Mouse (Mus musculus) MEL (cell line): ENCODE measurements around the gene Ptprj. TPM values are rescaled to one million over a fixed set of nuclear protein-coding genes. Genes with fewer than 3 reads are reported as not detected.

Source experiments
- DNase-seq: peaks from one replicate; pipeline ENCODE4 v3.0.0; 2011; ENCODE audit warnings: low read depth, low spot score
- H3K27ac ChIP-seq: 2 replicates; pipeline ENCODE4 v1.5.1; 2012; ENCODE audit warnings: low read depth, mild to moderate bottlenecking, control low read depth, low read length, moderate library complexity; ENCODE audit not compliant: control insufficient read depth
- H3K27me3 ChIP-seq, 2 experiments: fragments of 150-350 bp in 1 of 2; sonication (generic) in 1 of 2; 2 replicates each; pipeline ENCODE4 v1.6.1; 2012; ENCODE audit warnings: low read length in 2 of 2, mild to moderate bottlenecking in 2 of 2, improper control_type of control experiment in 1 of 2, moderate library complexity in 1 of 2; ENCODE audit not compliant: insufficient read depth in 2 of 2, control insufficient read depth in 1 of 2
- H3K36me3 ChIP-seq, 2 experiments: 2 replicates each; pipeline ENCODE4 v1.6.1; 2012 to 2014; ENCODE audit warnings: low read length in 2 of 2, improper control_type of control experiment in 1 of 2, inconsistent platforms in 1 of 2, mild to moderate bottlenecking in 1 of 2; ENCODE audit not compliant: insufficient read depth in 2 of 2, control insufficient read depth in 1 of 2
- H3K4me1 ChIP-seq, 2 experiments: fragments of 150-350 bp in 1 of 2; sonication (generic) in 1 of 2; 2 replicates each; pipeline ENCODE4 v1.6.1; 2012; ENCODE audit warnings: low read length in 2 of 2, improper control_type of control experiment in 1 of 2, mild to moderate bottlenecking in 1 of 2; ENCODE audit not compliant: insufficient read depth in 2 of 2, control insufficient read depth in 1 of 2
- H3K4me3 ChIP-seq, 2 experiments: fragments of 150-350 bp in 1 of 2; sonication (generic) in 1 of 2; 2 replicates each; pipeline ENCODE4 v1.5.1; 2012; ENCODE audit warnings: low read depth in 2 of 2, low read length in 2 of 2, mild to moderate bottlenecking in 2 of 2, moderate library complexity in 2 of 2, control low read depth in 1 of 2, improper control_type of control experiment in 1 of 2; ENCODE audit not compliant: control insufficient read depth in 1 of 2, insufficient read depth in 1 of 2
- H3K79me2 ChIP-seq: 2 replicates; pipeline ENCODE4 v1.6.1; 2012; ENCODE audit warnings: mild to moderate bottlenecking, low read length, moderate library complexity; ENCODE audit not compliant: control insufficient read depth, poor library complexity, insufficient read depth
- H3K9ac ChIP-seq: 2 replicates; pipeline ENCODE4 v1.6.1; 2012; ENCODE audit warnings: low read depth, mild to moderate bottlenecking, control low read depth, low read length, moderate library complexity; ENCODE audit not compliant: control insufficient read depth, poor library complexity, severe bottlenecking
- H3K9me3 ChIP-seq: fragments of 150-350 bp; sonication (generic); replicated peaks from 2 replicates; pipeline ENCODE4 v1.6.1; 2012; ENCODE audit warnings: mild to moderate bottlenecking, low read length, improper control_type of control experiment, moderate library complexity; ENCODE audit not compliant: insufficient read depth
- BHLHE40 ChIP-seq: IDR thresholded peaks from 2 replicates; pipeline ENCODE4 v1.6.1; 2012; ENCODE audit warnings: low read depth, mild to moderate bottlenecking, inconsistent platforms, low read length, improper control_type of control experiment, borderline replicate concordance
- CHD1 ChIP-seq: IDR thresholded peaks from 2 replicates; pipeline ENCODE4 v1.6.1; 2012; ENCODE audit warnings: low read depth, mild to moderate bottlenecking, inconsistent platforms, low read length, improper control_type of control experiment
- CHD2 ChIP-seq: IDR thresholded peaks from 2 replicates; pipeline ENCODE4 v1.6.1; 2011; ENCODE audit warnings: low read length, improper control_type of control experiment
- CTCF ChIP-seq, 3 experiments: IDR thresholded peaks in 2 of 3; conservative IDR thresholded peaks in 1 of 3; 2 replicates each; pipeline ENCODE4 v1.5.1; 2011 to 2012; ENCODE audit warnings: low read length in 3 of 3, low read depth in 2 of 3, mild to moderate bottlenecking in 2 of 3, improper control_type of control experiment in 1 of 3, inconsistent platforms in 1 of 3, mixed read lengths in 1 of 3, moderate library complexity in 1 of 3; ENCODE audit not compliant: control insufficient read depth in 1 of 3, insufficient read depth in 1 of 3, poor library complexity in 1 of 3, severe bottlenecking in 1 of 3
- E2F4 ChIP-seq: IDR thresholded peaks from 2 replicates; pipeline ENCODE4 v1.6.1; 2011; ENCODE audit warnings: low read depth, low read length, improper control_type of control experiment, borderline replicate concordance
- GABPA ChIP-seq: IDR thresholded peaks from 2 replicates; pipeline ENCODE4 v1.6.1; 2012; ENCODE audit warnings: low read depth, mild to moderate bottlenecking, inconsistent platforms, low read length, improper control_type of control experiment, moderate library complexity
- GATA1 ChIP-seq: IDR thresholded peaks from 2 replicates; pipeline ENCODE4 v1.6.1; 2011; ENCODE audit warnings: low read depth, low read length, improper control_type of control experiment
- HCFC1 ChIP-seq: IDR thresholded peaks from 2 replicates; pipeline ENCODE4 v1.6.1; 2012; ENCODE audit warnings: low read depth, mild to moderate bottlenecking, inconsistent platforms, low read length, improper control_type of control experiment, moderate library complexity
- KAT2A ChIP-seq: conservative IDR thresholded peaks from 2 replicates; pipeline ENCODE4 v1.6.1; 2012; ENCODE audit warnings: low read depth, low read length, improper control_type of control experiment, inconsistent platforms
- MAFK ChIP-seq: IDR thresholded peaks from 2 replicates; pipeline ENCODE4 v1.6.1; 2011; ENCODE audit warnings: low read depth, mild to moderate bottlenecking, low read length, improper control_type of control experiment, borderline replicate concordance
- MAX ChIP-seq: IDR thresholded peaks from 2 replicates; pipeline ENCODE4 v1.6.1; 2011; ENCODE audit warnings: low read length, improper control_type of control experiment
- MEF2A ChIP-seq: IDR thresholded peaks from 2 replicates; pipeline ENCODE4 v1.6.1; 2014; ENCODE audit warnings: low read depth, mild to moderate bottlenecking, inconsistent platforms, low read length, improper control_type of control experiment; ENCODE audit not compliant: poor library complexity, insufficient replicate concordance, severe bottlenecking; ENCODE audit errors: extremely low read depth
- MXI1 ChIP-seq: IDR thresholded peaks from 2 replicates; pipeline ENCODE4 v1.6.1; 2011; ENCODE audit warnings: mild to moderate bottlenecking, low read depth, low read length, improper control_type of control experiment
- NELFE ChIP-seq: IDR thresholded peaks from 2 replicates; pipeline ENCODE4 v1.6.1; 2011; ENCODE audit warnings: low read depth, low read length, improper control_type of control experiment
- NRF1 ChIP-seq: IDR thresholded peaks from 2 replicates; pipeline ENCODE4 v1.6.1; 2014; ENCODE audit warnings: low read depth, mild to moderate bottlenecking, inconsistent platforms, low read length, improper control_type of control experiment, moderate library complexity; ENCODE audit not compliant: poor library complexity, insufficient read depth, severe bottlenecking
- POLR2AphosphoS2 ChIP-seq: IDR thresholded peaks from 2 replicates; pipeline ENCODE4 v1.6.1; 2011; ENCODE audit warnings: low read length, improper control_type of control experiment
- RCOR1 ChIP-seq: IDR thresholded peaks from 2 replicates; pipeline ENCODE4 v1.6.1; 2012; ENCODE audit warnings: low read depth, mild to moderate bottlenecking, inconsistent platforms, low read length, improper control_type of control experiment
- TAL1 ChIP-seq: IDR thresholded peaks from 2 replicates; pipeline ENCODE4 v1.6.1; 2012; ENCODE audit warnings: mild to moderate bottlenecking, inconsistent platforms, low read length, moderate library complexity, mixed read lengths
- TBP ChIP-seq: IDR thresholded peaks from 2 replicates; pipeline ENCODE4 v1.8.0; 2011; ENCODE audit warnings: low read depth, low read length, improper control_type of control experiment
- USF2 ChIP-seq, 2 experiments: IDR thresholded peaks; 2 replicates each; pipeline ENCODE4 v1.6.1; 2011 to 2012; ENCODE audit warnings: improper control_type of control experiment in 2 of 2, low read length in 2 of 2, borderline replicate concordance in 1 of 2, inconsistent platforms in 1 of 2, low read depth in 1 of 2, mild to moderate bottlenecking in 1 of 2; ENCODE audit not compliant: insufficient read depth in 1 of 2
- ZMIZ1 ChIP-seq: IDR thresholded peaks from 2 replicates; pipeline ENCODE4 v1.6.1; 2012; ENCODE audit warnings: low read depth, mild to moderate bottlenecking, inconsistent platforms, low read length, improper control_type of control experiment, moderate library complexity
- polyA plus RNA-seq, 2 experiments: library from polyadenylated mRNA; stranded (reverse) in 1 of 2; unstranded in 1 of 2; fragments of >175 nt in 1 of 2; fragments of >200 nt in 1 of 2; gene quantifications; 2 replicates each; pipeline versions ENCODE4 v1.2.1 to v1.2.4; 2012; ENCODE audit warnings: low replicate concordance in 2 of 2, low read depth in 1 of 2; ENCODE audit not compliant: insufficient read length in 2 of 2, insufficient read depth in 1 of 2, missing spikeins in 1 of 2
- total RNA-seq: library from RNA; depleted of rRNA; stranded (reverse); fragments of 300-350 nt; gene quantifications from 2 replicates; pipeline ENCODE4 v1.2.3, GENCODE M21; 2012

Ptprj gene
- total and polyA plus RNA-seq, 3 experiments = 6.4 to 10.2 TPM; not detected in 1

- TF ChIP-seq CHD2 = no peak
These were observed 116.7 kb downstream of the Ptprj start (continued) for GRCm38 (mm10) chr2:90463735-90464134.

GRCm38 (mm10) chr2:90462252-90462651 is 118.2 kb downstream of the Ptprj start:
- DNase-seq = no peak
- Histone ChIP-seq H3K36me3 (no peaks in the 10 kb centered on the region; a peak in 2 of 4 replicates), H3K27me3 (no peaks in the 10 kb centered on the region), H3K79me2 (no peaks in the 10 kb centered on the region), H3K9ac (no peak overlapping the region), H3K4me1 (peaks cover 0 to 3% of the 10 kb centered on the region in 2 experiments; a peak in 2 of 4 replicates), H3K27ac (no peak overlapping the region), H3K4me3 (no peak overlapping the region)
- TF ChIP-seq RCOR1 (no peak), NRF1 (no peak), MXI1 (no peak)
- TF ChIP-seq, all 39 proteins: peak for 0
- H3K9me3 ChIP-seq = no peaks in the 10 kb centered on the region

- H3K27ac ChIP-seq = no peak overlapping the region
- TF ChIP-seq CTCF (IDR thresholded peaks at IDR 0.05 in 2 of 3, conservative IDR thresholded peaks at IDR 0.05 in 1 of 3; ENCODE audit: control insufficient read depth in 1 of 3, insufficient read depth in 1 of 3, low read depth in 2 of 3, low read length in 3 of 3, poor library complexity in 1 of 3, severe bottlenecking in 1 of 3) (no peak), GABPA (no peak), MAX (no peak), TAL1 (no peak), KAT2A (no peak), BHLHE40 (no peak)
- TF ChIP-seq, all 39 proteins: peak for 0
- Histone ChIP-seq H3K27me3 (no peaks in the 10 kb centered on the region), H3K4me3 (no peak overlapping the region), H3K79me2 (no peaks in the 10 kb centered on the region), H3K9me3 (no peaks in the 10 kb centered on the region), H3K36me3 (no peaks in the 10 kb centered on the region; a peak in 2 of 4 replicates), H3K9ac (no peak overlapping the region), H3K4me1 (no peaks in the 10 kb centered on the region)
- no peak for DNase-seq
These were observed 122.5 kb downstream of the Ptprj start for GRCm38 (mm10) chr2:90457946-90458345.

GRCm38 (mm10) chr2:90452380-90452779 is 128.1 kb downstream of the Ptprj start:
- H3K79me2 ChIP-seq = no peaks in the 10 kb centered on the region
- no peak overlapping the region for H3K27ac ChIP-seq
- H3K4me3 ChIP-seq = no peak overlapping the region
- no peaks in the 10 kb centered on the region for H3K9me3 ChIP-seq
- H3K27me3 ChIP-seq = no peaks in the 10 kb centered on the region
- TF ChIP-seq MAX = no peak
- TF ChIP-seq MXI1 = no peak
- no peak for TF ChIP-seq E2F4
- TF ChIP-seq TBP = no peak
- no peak for TF ChIP-seq CTCF (IDR thresholded peaks at IDR 0.05 in 2 of 3, conservative IDR thresholded peaks at IDR 0.05 in 1 of 3; ENCODE audit: control insufficient read depth in 1 of 3, insufficient read depth in 1 of 3, low read depth in 2 of 3, low read length in 3 of 3, poor library complexity in 1 of 3, severe bottlenecking in 1 of 3)
- no peak for TF ChIP-seq USF2 (IDR thresholded peaks at IDR 0.05; ENCODE audit: borderline replicate concordance in 1 of 2, insufficient read depth in 1 of 2, low read depth in 1 of 2, low read length in 2 of 2)
- TF ChIP-seq TAL1 = no peak
- TF ChIP-seq GATA1 = no peak
- TF ChIP-seq POLR2AphosphoS2 = no peak
- TF ChIP-seq RCOR1 = no peak
- no peak for TF ChIP-seq CHD1
- no peak for TF ChIP-seq HCFC1
- TF ChIP-seq MAFK = no peak
- TF ChIP-seq ZMIZ1 = no peak
- no peak for TF ChIP-seq MEF2A
- no peak for TF ChIP-seq NELFE
- TF ChIP-seq, all 39 proteins: peak for 0
- Histone ChIP-seq H3K36me3 (no peaks in the 10 kb centered on the region; a peak in 2 of 4 replicates), H3K9ac (no peak overlapping the region), H3K4me1 (no peaks in the 10 kb centered on the region)
- no peak for DNase-seq
